Mouse (Mus musculus): ENCODE results near the gene Ints6l. TPM values are rescaled to one million over a fixed set of nuclear protein-coding genes. Genes with fewer than 3 reads are reported as not detected.

Gene Ints6l
- polyA plus RNA-seq, 1 experiment from 2014 or later = 25.2 TPM

Other genes with a start within 250 kb of the Ints6l start
- not detected in 2 replicates for gene Gm773, start 242.0 kb upstream of the Ints6l start, polyA plus RNA-seq (2014; fragmentation: Nextera tagmentation; extraction: Ambion mirVana)
- 8.8 and 12.6 TPM in 2 replicates for gene Zfp449, start 108.5 kb upstream of the Ints6l start, polyA plus RNA-seq (2014; fragmentation: Nextera tagmentation; extraction: Ambion mirVana)
- 6.7 and 6.8 TPM in 2 replicates for gene Smim10l2a, start 80.3 kb upstream of the Ints6l start, polyA plus RNA-seq (2014; fragmentation: Nextera tagmentation; extraction: Ambion mirVana)
- 3.7 and 4.0 TPM in 2 replicates for gene Gm2174, start 6.9 kb upstream of the Ints6l start, polyA plus RNA-seq (2014; fragmentation: Nextera tagmentation; extraction: Ambion mirVana)
- not detected in 2 replicates for gene Gm10477, start 69.9 kb downstream of the Ints6l start, polyA plus RNA-seq (2014; fragmentation: Nextera tagmentation; extraction: Ambion mirVana)
- 0.35 TPM in 1 of 2 replicates, not detected in the other for gene Gm648, start 94.7 kb downstream of the Ints6l start, polyA plus RNA-seq (2014; fragmentation: Nextera tagmentation; extraction: Ambion mirVana)
- gene Mmgt1, start 143.2 kb downstream of the Ints6l start, polyA plus RNA-seq (2014; fragmentation: Nextera tagmentation; extraction: Ambion mirVana) = 25.4 and 26.6 TPM in 2 replicates
- gene Slc9a6, start 154.9 kb downstream of the Ints6l start, polyA plus RNA-seq (2014; fragmentation: Nextera tagmentation; extraction: Ambion mirVana) = 8.5 and 9.5 TPM in 2 replicates